Mouse (Mus musculus) gastrocnemius, adult 2 months (tissue): ENCODE measurements around the gene Olfr30. TPM values are rescaled to one million over a fixed set of nuclear protein-coding genes. Genes with fewer than 3 reads are reported as not detected.
A peak's percentile ranks its signal among the peaks of the same experiment; 100 is the strongest.
"Not testable (repeated sequence)": the region's sequence is repeated elsewhere in the genome, so short reads cannot be mapped to it uniquely, and the experiment has no call there.

ENCODE experiments used
- DNase-seq: peaks from one replicate; pipeline ENCODE4 v3.0.0; 2022
- H3K27ac ChIP-seq: fragments of 200-600 bp; 2 replicates; pipeline ENCODE4 v1.8.1; 2022; ENCODE audit warnings: mild to moderate bottlenecking
- H3K4me3 ChIP-seq: fragments of 200-600 bp; 2 replicates; pipeline ENCODE4 v1.8.1; 2022; ENCODE audit warnings: mild to moderate bottlenecking, moderate library complexity
- CTCF ChIP-seq: fragments of 200-600 bp; IDR thresholded peaks from 2 replicates; pipeline ENCODE4 v1.8.1; 2022; ENCODE audit warnings: antibody characterized with exemption, mild to moderate bottlenecking, moderate library complexity
- intact Hi-C: fragments of 180-260 bp; cut with DNase I; formaldehyde crosslinking; loops from one replicate; pipeline ENCODE4 v1.15.1; 2025
- long read RNA-seq, 2 experiments: library from polyadenylated mRNA; stranded (forward); transcript quantifications; one replicate each; pipeline ENCODE4 v2.0.0; 2021
- total RNA-seq, 2 experiments: library from RNA; stranded (reverse); gene quantifications; 2 replicates each; pipeline ENCODE4 v1.2.3; 2021

Gene Olfr30
- not detected for total RNA-seq
- long read RNA-seq, experiment 1, result 0 reads
- long read RNA-seq, experiment 2, result 0 reads

- intact Hi-C loops, result no loop called here
- no peak within 1 kb of the TSS for H3K4me3 ChIP-seq
- H3K27ac ChIP-seq, result no peak within 1 kb of the TSS
- no peak for TF ChIP-seq CTCF
- DNase-seq, result no peak
These were observed at the start of gene Olfr30 for GRCm38 (mm10) chr11:58462170-58462569. Olfr30 (minus strand) TSS chr11:58462270.

- H3K4me3 ChIP-seq, DNase-seq, H3K27ac ChIP-seq, intact Hi-C loops: not testable (repeated sequence)
These were observed 47.0 kb upstream of the Olfr30 start for GRCm38 (mm10) chr11:58509058-58509457.

GRCm38 (mm10) chr11:58502472-58502871, 40.4 kb upstream of the Olfr30 start, which contains the start of gene Olfr331:
Olfr331 (minus strand) TSS chr11:58502572.
- H3K4me3 ChIP-seq, DNase-seq, H3K27ac ChIP-seq, intact Hi-C loops: not testable (repeated sequence)

GRCm38 (mm10) chr11:58499290-58499689, 37.2 kb upstream of the Olfr30 start:
- intact Hi-C loops, result no loop called here
- no peak for DNase-seq
- Histone ChIP-seq H3K27ac (no peak overlapping the region), H3K4me3 (no peak overlapping the region)
- TF ChIP-seq CTCF, result peak; percentile 40

GRCm38 (mm10) chr11:58498761-58499160, 36.7 kb upstream of the Olfr30 start:
- peak; percentile 19 for DNase-seq
- Histone ChIP-seq H3K4me3 (no peak overlapping the region), H3K27ac (no peak overlapping the region)
- intact Hi-C loops, result no loop called here
- no peak for TF ChIP-seq CTCF

GRCm38 (mm10) chr11:58492455-58492854, 30.4 kb upstream of the Olfr30 start, which contains the start of gene Olfr332:
Olfr332 (minus strand) TSS chr11:58492555.
- Histone ChIP-seq H3K27ac (no peak within 1 kb of the TSS), H3K4me3 (no peak within 1 kb of the TSS)
- intact Hi-C loops, result no loop called here
- TF ChIP-seq CTCF, result no peak
- DNase-seq, result no peak

GRCm38 (mm10) chr11:58453592-58453991, 8.5 kb downstream of the Olfr30 start:
- no peak overlapping the region for H3K27ac ChIP-seq
- no peak overlapping the region for H3K4me3 ChIP-seq
- no peak for TF ChIP-seq CTCF
- DNase-seq, result no peak
- intact Hi-C loops, result no loop called here

- DNase-seq, result no peak
- intact Hi-C loops, result no loop called here
- no peak for TF ChIP-seq CTCF
- Histone ChIP-seq H3K27ac (no peak within 1 kb of the TSS), H3K4me3 (no peak within 1 kb of the TSS)
These were observed 9.3 kb downstream of the Olfr30 start, which contains the start of gene Lypd9 for GRCm38 (mm10) chr11:58452759-58453158. Lypd9 (minus strand) TSS chr11:58452923.

- no peak overlapping the region for H3K27ac ChIP-seq
- DNase-seq, result no peak
- intact Hi-C loops, result no loop called here
- no peak for TF ChIP-seq CTCF
- no peak overlapping the region for H3K4me3 ChIP-seq
These were observed 24.2 kb downstream of the Olfr30 start for GRCm38 (mm10) chr11:58437866-58438265.

- no peak for DNase-seq
- Histone ChIP-seq H3K27ac (no peak within 1 kb of the TSS), H3K4me3 (no peak within 1 kb of the TSS)
- no peak for TF ChIP-seq CTCF
- intact Hi-C loops, result no loop called here
These were observed 29.8 kb downstream of the Olfr30 start, which contains the start of gene Gm12253 for GRCm38 (mm10) chr11:58432259-58432658. Gm12253 (plus strand) TSS chr11:58432559.

- no peak for DNase-seq
- H3K27ac ChIP-seq, result no peak within 1 kb of the TSS
- TF ChIP-seq CTCF, result no peak
- intact Hi-C loops, result no loop called here
- H3K4me3 ChIP-seq, result no peak within 1 kb of the TSS
These were observed 41.3 kb downstream of the Olfr30 start, which contains the start of gene 1810065E05Rik for GRCm38 (mm10) chr11:58420815-58421214. 1810065E05Rik (plus strand) TSS chr11:58421111.

- TF ChIP-seq CTCF, result no peak
- no peak for DNase-seq
- Histone ChIP-seq H3K27ac (0 out of 2 replicates have a peak overlapping the region, but pooled peaks have one; percentile 31), H3K4me3 (no peak overlapping the region)
- intact Hi-C loops, result no loop called here
These were observed 43.7 kb downstream of the Olfr30 start for GRCm38 (mm10) chr11:58418336-58418735.

GRCm38 (mm10) chr11:58408066-58408465, 54.0 kb downstream of the Olfr30 start:
- intact Hi-C loops, result no loop called here
- Histone ChIP-seq H3K4me3 (no peak overlapping the region), H3K27ac (no peak overlapping the region)
- no peak for TF ChIP-seq CTCF
- peak; percentile 38 for DNase-seq

Other genes starting within 250 kb of the Olfr30 start
- not detected for gene 4930438A08Rik, start 187.5 kb downstream of the Olfr30 start, total RNA-seq
- gene Zfp692, start 155.2 kb downstream of the Olfr30 start, total RNA-seq, result 1 to 10 TPM; 4.1 to 5.0 TPM
- 10 to 100 TPM; 43.1 to 44.6 TPM for gene Zfp672, start 131.9 kb downstream of the Olfr30 start, total RNA-seq
- 10 to 100 TPM; 21.2 to 23.5 TPM for gene Sh3bp5l, start 131.5 kb downstream of the Olfr30 start, total RNA-seq
- gene Lypd8, start 83.2 kb downstream of the Olfr30 start, total RNA-seq, result not detected
- gene 1810065E05Rik, start 41.2 kb downstream of the Olfr30 start, total RNA-seq, result not detected
- not detected for gene Gm12253, start 29.7 kb downstream of the Olfr30 start, total RNA-seq
- not detected for gene Lypd9, start 9.3 kb downstream of the Olfr30 start, total RNA-seq
- gene Olfr332, start 30.3 kb upstream of the Olfr30 start, total RNA-seq, result not detected
- not detected for gene Olfr331, start 40.3 kb upstream of the Olfr30 start, total RNA-seq
- gene Olfr330, start 72.6 kb upstream of the Olfr30 start, total RNA-seq, result not detected
- not detected for gene Olfr329-ps, start 84.2 kb upstream of the Olfr30 start, total RNA-seq
- gene Olfr328, start 93.4 kb upstream of the Olfr30 start, total RNA-seq, result not detected
- gene Olfr224, start 108.3 kb upstream of the Olfr30 start, total RNA-seq, result not detected
- not detected for gene Olfr325, start 115.5 kb upstream of the Olfr30 start, total RNA-seq
- not detected for gene Olfr324, start 132.8 kb upstream of the Olfr30 start, total RNA-seq
- gene 2210407C18Rik, start 153.8 kb upstream of the Olfr30 start, total RNA-seq, result under 1 TPM in 1 of 2 experiments, not detected in 1; 0.22 TPM
- not detected for gene Olfr323, start 168.2 kb upstream of the Olfr30 start, total RNA-seq
- not detected for gene Trim58, start 178.2 kb upstream of the Olfr30 start, total RNA-seq
- not detected for gene Olfr322, start 196.5 kb upstream of the Olfr30 start, total RNA-seq
- not detected for gene Olfr320, start 218.8 kb upstream of the Olfr30 start, total RNA-seq
- gene Olfr319, start 236.9 kb upstream of the Olfr30 start, total RNA-seq, result not detected